Mouse (Mus musculus): ENCODE data around the gene Gjb4.
A peak's percentile ranks its signal among the peaks of the same experiment; 100 is the strongest.

DNA sequence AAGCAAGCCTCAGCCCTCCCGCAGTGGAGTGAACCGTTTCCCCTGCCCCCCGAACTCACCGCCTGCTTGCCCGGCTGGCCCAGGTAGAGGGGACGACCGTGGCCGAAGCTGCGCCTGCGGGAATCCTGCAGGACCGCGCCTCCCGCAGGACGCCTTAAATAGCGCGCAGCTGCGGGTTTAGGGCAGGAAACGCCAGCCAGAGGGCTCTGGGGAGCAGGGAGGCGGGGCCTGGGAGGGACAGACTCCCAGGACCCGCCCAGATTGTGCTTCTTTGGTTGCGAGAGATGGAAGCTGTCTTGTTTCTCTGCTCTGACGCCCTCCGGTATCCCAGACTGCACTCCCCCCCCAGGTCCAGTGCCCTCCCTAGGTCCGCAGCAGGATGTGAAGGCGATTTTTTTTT is 40.0 kb downstream of the Gjb4 start, which contains the start of gene Gja4:
- TF ChIP-seq EP300 (IDR thresholded peaks at IDR 0.05; ENCODE audit: low read depth) (no peak), CTCF (IDR thresholded peaks at IDR 0.05; ENCODE audit: low read depth) (peak; percentile 57)

All from heart, postnatal 0 days (tissue).